Mouse (Mus musculus): ENCODE measurements around the gene Gm10964. TPM values are rescaled to one million over a fixed set of nuclear protein-coding genes. Genes with fewer than 3 reads are reported as not detected.

Gm10964 gene
- not detected in 2 replicates for polyA plus RNA-seq (2021; fragmentation: Nextera tagmentation)
- long read RNA-seq, experiment 1, partial matches to known transcripts, result 0 of 1 reads
- long read RNA-seq, experiment 1, other reads (novel, unspliced or antisense), result 1 of 1 reads
- long read RNA-seq, experiment 2, partial matches to known transcripts, result 0 of 2 reads
- long read RNA-seq, experiment 2, other reads (novel, unspliced or antisense), result 2 of 2 reads

DNA sequence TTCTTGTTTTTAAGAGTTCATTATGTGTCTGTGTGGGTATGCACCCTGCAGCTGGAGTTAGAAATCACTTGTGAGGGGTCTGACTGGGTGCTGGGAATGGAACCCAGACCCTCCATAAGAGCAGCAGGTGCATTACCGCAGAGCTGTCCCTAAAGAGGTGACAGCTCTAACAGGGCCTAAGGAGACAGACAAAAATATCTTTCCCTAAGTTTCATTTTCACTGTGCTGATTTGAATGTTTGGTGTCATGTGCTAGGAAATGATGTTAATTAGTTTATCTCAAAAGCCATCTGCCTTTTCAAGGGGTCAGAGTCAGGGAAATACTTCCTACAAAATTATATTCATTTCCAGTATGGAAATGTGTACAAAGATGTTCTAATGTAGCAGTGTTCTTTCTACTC lies at the start of gene Gm10964:
TSS of gene Gm10964 (plus strand) at position 38 of the 400 bp plus-strand sequence.

DNA sequence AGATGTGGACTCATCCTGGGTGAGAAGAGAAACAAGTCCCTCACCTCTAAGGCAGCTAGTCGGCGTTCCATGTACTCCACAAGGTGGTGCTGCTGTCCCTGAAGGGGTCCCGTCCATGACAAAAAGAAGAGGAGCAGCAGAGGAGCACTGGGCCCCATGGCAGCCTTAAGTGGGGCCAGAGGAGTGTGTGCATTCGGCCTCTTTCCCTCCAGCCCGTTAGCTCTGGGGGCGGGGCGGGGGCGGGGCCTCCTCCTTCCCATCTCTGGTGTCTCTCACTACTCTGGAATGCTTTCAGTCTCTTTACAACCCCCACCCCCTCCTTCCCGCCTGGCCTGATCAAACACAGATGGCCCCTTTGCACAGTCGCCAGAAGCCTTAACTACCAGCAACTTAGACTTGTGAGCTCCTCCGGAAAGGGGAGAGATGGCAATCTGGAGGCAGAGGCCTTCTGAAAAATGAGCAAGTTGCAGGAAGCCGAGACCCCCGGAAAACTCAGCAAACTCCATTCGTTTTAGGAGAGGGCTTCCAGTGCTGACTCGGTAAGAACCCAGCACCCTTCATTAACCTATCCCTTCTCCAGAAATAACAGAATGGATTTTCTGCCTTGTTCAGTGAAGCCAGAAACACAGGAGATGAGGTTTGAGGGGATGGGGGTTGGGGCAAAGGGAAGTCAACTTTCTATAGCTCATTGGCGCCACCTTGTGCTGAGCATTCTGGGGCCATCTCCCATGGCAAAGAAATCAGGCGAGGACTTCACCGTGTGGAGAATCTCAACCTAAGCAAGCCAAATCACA lies 1.2 kb upstream of the Gm10964 start, which contains the start of gene Olfml3:
TSS of gene Olfml3 (minus strand) at position 224 of the 794 bp plus-strand sequence.

DNA sequence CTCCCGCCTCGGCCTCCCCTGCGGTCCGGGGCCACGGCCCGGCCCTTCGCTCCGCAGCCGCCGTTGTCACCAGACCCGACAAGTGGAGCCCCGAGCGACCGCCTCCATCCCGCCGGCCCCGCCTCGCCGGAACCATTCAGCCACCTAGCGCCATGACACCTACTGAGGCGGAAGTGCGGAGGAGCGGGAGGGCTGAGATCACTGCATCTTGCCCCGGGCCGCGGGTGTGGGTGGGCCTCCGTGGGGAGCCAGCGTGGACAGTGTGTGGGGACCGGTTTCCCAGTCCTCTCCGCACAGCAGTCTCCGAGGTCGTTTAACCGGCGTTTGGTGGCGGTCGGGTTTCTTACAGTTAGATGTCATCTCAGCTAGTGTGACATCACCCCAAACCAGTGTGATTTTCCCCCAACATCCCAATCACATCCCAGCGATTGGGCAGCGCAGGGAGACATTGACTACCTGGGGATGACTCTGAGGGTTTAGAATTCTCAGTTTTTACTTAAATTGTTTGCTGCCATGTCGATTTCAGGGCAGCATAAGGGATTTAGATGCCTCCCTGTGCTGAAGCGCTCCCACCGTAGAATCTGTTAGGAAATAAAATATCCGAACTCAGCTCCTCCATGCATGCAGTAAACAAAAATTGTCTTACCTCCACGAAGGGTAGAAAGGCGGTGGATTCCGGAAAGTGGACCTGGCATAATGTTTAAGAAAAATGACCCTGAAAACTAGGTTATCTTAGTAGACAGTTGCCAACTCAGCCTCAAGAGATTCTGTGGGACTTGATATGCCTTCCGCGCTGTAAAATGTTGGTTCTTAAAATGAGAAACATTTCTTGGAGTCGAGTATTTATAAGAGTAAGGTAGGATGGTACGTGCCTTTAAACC lies 52.3 kb downstream of the Gm10964 start, which contains the start of gene Hipk1:
TSS of gene Hipk1 (minus strand) at position 334 of the 881 bp plus-strand sequence.

Other genes with a start within 250 kb of the Gm10964 start
- 2.2 and 2.7 TPM in 2 replicates for gene Syt6, start 164.1 kb upstream of the Gm10964 start, polyA plus RNA-seq (2021; fragmentation: Nextera tagmentation)
- 0.13 TPM in 1 of 2 replicates, not detected in the other for gene Atg4a-ps, start 93.3 kb upstream of the Gm10964 start, polyA plus RNA-seq (2021; fragmentation: Nextera tagmentation)
- gene Olfml3, start 1.4 kb upstream of the Gm10964 start, polyA plus RNA-seq (2021; fragmentation: Nextera tagmentation), result 11.0 and 11.8 TPM in 2 replicates
- gene Hipk1, start 52.2 kb downstream of the Gm10964 start, polyA plus RNA-seq (2021; fragmentation: Nextera tagmentation), result 12.0 and 15.8 TPM in 2 replicates
- gene Dclre1b, start 70.1 kb downstream of the Gm10964 start, polyA plus RNA-seq (2021; fragmentation: Nextera tagmentation), result 3.6 and 5.9 TPM in 2 replicates
- gene Ap4b1, start 70.2 kb downstream of the Gm10964 start, polyA plus RNA-seq (2021; fragmentation: Nextera tagmentation), result 11.1 and 12.2 TPM in 2 replicates
- gene Gm43064, start 70.2 kb downstream of the Gm10964 start, polyA plus RNA-seq (2021; fragmentation: Nextera tagmentation), result 0.08 TPM in 1 of 2 replicates, not detected in the other
- 0.29 and 0.48 TPM in 2 replicates for gene Bcl2l15, start 93.2 kb downstream of the Gm10964 start, polyA plus RNA-seq (2021; fragmentation: Nextera tagmentation)
- gene Ptpn22, start 120.4 kb downstream of the Gm10964 start, polyA plus RNA-seq (2021; fragmentation: Nextera tagmentation), result 0.29 and 0.59 TPM in 2 replicates
- gene Rsbn1, start 174.8 kb downstream of the Gm10964 start, polyA plus RNA-seq (2021; fragmentation: Nextera tagmentation), result 6.0 TPM in 2 replicates
- gene Phtf1, start 228.7 kb downstream of the Gm10964 start, polyA plus RNA-seq (2021; fragmentation: Nextera tagmentation), result 4.8 and 5.4 TPM in 2 replicates

Measured in layer of hippocampus, adult 6 months (tissue).